Mouse (Mus musculus): ENCODE results near the gene Zscan10.

The Zscan10 gene

DNA sequence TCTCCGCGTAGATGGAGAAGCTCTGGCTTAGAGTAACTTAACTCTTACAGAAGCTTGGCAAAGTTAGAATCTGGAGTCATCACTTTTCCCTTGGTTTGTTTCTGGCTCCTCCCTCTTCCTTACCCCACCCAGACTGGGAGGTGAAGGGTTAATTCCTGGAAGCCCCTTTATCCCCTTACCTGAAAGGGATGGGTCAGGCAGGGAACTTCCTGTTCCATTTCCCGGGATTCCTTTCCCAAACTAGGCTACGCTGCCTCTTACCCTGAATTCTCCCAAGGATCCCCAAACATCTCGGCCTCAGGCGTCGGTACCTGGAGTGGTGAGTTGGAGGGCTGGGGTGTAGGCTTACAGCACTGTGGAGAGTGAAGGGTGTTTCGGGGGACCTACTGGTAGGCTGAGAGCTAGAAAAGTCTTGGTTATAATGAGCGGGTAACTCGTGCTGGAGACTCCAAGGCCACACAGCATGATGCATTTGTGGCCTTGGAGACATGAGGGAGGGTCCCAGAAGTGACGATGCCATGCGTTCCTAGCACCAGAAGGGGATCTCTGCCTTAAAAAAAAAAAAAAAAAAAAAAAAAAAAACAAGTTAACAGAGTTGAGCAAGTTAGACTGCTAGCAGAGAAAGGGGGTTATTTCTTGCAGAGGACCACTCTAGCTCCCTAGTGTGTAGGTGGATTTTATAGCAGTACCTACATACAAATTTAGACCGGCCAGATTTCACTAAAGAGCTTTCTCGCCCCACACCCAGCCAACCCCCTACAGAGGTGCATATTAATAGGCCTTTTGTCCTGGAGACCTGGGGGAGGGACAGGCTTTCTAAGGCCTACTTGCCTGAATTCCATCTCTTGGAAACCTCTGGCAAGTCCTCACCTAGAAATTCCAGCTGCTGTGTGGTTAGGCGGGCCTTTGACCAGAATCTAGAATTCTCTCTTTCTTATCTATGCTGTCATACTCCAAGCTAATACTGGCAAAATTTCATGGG, at the start of gene Zscan10:
Gene Zscan10 (plus strand): TSS at position 216 of the 982 bp plus-strand sequence.
- no peak for DNase-seq (ENCODE audit: low spot score)

DNA sequence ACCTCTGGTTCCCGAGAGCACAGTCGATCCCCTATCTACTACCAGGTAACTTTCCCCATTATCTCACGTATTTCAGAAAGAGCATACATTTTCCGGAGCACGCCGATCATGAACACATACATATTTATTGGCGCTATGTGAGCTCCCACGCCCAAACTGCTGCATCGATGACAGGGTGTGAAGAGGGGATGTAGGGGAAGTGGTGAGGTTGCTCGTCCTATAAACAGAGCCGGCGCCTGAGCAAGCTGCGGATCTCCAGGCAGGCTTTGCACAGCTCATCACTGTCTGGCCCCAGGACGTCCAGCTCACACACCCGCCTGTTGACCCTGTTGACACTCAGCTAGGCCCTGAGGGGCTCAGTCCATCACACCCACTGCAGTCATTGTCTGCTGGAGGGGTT, 49.8 kb upstream of the Zscan10 start:
- DNase-seq (ENCODE audit: low spot score): no peak

DNA sequence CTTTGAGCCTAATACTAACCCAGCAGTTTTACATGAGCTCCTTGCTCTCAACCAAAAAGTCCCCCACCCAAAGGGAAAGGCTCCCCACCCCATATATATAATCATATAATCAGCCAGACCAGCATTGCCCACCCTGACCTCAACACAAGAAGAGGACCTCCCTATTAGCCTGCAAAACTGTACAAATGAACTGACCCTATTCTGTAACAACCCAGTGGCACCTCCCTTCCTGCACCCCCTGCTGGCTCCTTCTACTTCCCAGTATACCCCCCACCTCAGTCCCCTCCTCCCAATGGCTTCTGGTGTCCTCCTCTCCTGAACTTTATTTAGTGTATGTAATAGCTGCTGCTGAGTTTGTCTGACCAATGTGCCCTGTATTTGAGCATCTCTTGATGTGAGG, 49.2 kb upstream of the Zscan10 start:
- DNase-seq (ENCODE audit: low spot score): no peak

DNA sequence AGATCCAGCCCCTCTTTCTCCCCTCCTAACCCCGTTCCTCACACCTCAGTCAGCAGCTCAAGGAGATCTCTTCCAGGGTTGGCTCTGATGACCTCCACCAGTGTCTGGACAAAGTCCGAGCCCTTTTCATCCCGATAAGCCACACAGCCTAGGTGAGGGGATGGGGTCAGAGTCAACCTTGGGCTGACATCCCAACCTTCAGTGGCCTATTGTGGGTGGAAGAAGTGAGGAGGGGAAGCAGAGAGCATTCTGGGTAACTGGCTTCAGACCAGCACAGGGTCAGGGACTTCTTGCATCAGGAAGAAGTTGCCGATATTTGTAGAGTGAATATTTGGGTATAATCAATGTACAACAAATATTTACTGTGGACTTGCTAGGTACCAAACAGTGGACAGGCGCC, 48.7 kb upstream of the Zscan10 start:
- no peak for DNase-seq (ENCODE audit: low spot score)

DNA sequence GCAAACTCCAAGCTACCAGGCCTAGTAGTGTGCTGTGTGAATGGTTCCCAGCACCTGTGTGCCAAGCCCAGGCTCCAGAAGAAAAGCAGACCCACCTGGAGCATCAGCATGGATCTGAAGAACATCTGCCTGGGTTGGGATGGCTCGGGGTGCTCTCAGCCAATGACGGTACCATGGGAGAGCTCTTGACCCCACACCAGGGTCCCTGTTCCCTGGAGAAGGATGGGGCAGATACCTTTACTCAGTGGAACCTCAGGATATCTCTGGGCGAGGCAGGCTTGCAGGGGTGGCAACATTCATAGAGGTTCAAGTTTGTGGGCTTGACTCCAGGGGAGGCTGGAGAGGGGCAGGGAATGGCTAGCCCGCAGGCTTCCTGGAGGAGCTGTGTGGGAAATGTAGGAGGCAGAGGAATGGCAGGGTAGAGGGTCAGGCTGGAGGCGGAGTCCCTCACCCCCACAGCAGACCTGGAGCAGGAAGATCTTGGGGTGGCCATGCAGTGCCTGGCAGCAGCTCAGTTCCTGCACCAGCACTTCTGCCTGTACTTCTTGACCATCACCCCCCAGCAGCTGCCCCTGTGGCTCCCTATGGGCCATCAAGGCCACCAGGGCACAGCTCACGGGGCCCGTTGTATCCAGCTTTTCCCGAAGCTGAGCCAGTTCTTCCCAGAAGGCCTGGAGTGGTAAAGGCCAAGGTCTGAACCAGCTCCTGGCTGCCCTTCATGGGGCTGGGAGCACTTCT, 47.6 kb upstream of the Zscan10 start:
- DNase-seq (ENCODE audit: low spot score): no peak

DNA sequence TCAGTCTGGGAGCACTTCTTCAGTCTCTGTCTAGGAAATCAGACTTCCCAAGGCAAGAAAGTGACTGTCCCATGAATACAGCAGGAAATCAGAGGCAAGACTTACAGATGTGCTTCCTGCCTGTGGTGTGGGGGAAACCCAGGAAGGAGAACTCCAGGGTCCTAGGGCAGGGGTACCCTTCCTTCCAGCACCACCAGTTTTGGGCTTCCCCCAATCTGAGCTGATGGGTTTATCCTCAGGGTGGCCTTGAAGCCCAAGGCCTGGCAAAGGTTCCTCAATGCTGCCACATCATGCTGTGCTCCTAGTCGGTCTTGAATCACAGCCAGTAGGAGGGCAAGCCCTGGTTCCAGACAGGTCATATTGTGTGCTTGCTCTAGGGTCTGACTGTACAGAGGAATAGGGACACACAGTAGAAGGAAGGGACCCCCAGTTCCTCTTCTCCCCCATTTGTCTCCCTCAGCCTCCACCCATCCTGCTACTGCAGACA, 47.0 kb upstream of the Zscan10 start:
- no peak for DNase-seq (ENCODE audit: low spot score)

DNA sequence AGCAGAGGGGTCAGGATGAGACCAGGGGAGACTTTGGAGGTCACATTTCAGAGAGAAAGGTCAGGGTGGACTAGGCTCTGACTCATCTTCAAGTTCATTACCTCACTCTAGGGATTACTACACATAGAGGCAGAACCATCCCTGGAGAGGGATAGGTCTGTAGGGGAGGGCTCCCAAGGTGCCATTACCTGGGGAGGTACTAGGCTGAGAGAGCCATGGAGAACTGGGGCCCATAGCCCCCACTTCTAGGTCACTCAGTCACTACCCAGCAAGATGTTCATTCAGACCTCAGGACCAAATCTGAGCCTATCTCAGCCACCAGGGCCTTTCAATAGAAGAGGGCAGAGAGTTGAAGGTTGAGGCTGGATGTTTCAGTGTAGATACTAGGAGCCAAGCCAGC, 46.3 kb upstream of the Zscan10 start:
- no peak for DNase-seq (ENCODE audit: low spot score)

DNA sequence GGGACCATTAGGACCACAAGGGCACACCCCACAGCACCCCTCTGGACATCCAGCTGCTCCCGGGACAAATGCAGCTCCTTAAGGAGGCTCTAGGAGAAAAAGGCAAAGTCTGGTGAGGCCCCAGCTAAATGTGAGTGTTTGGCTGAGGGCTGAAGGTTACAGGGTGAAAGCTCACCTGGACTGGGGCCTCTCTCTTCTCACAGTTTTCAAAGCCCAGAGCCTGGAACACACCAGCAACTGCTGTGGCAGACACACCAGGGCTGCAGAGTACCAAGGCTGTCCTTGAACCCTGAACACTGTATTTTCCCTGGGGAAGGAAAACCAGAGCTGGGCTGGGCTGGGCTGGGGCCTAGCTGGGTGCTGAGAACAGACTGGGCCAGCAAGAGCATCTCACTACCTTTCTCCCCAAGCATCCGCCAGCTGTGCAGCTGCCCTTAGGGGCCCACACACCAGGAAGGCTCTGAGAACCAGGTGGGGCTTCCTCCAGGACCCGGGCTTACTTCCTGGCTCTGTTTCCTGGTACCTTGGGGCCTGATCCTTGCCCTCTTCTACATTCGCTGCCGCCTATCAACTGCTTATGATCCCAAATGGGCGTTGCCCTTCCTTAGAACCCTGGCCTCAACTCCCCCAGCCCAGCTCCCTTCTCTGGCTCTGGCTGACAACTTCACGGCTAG, 45.3 kb upstream of the Zscan10 start:
- no peak for DNase-seq (ENCODE audit: low spot score)

DNA sequence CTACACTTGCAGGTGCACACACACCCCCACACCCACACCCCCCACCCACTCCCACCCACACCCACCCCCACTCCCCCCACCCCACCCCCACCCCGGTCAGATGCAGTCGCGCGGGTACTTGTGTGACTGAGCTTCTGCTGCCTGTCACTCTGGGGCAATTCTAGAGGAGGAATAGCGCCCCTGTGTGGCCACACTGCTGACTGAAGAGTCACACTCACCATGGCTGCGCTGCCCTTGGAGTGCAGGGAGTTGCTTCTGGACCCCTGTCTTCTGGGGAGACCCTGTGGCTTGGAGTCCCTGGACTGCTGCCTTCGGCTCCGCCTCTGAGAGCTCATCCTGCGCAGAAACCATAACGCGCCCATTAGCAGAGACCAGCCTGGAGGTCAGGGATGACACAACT, 40.9 kb upstream of the Zscan10 start:
- DNase-seq (ENCODE audit: low spot score): no peak

DNA sequence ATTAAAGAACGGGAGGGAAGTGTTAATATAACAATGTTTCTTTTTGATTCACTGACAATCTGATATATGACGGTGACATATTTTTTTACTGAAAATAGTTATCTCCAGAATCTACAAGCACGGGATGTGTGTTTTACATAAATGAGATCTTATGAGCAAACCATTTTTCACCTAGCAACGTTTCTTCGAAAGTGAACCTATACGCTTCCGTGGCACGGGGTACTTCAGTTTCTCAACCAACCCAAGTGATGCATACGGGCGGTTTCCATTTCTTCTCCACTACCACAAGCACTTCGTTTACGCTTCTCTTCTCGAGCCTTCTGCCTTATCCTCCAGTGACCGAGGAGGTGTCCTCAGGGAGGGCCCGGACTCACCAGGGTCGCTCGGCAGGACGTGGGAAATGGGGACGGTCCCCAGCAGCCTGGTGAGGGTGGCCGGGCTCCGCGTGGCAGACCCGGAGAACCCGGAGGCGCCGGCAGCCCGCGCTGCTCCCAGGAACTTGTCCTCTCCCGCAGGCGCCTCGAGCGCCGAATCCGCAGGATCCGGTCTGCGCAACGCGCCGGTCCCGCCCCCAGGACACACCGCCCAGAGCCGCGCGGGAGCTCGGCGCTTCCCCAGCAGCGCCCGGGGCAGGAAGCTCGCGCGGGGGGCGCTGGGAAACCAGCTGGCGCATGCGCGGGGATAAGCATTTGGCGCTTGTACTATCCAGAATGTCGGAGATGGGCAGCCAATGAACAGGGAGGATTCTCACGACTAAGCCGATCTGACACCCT, 36.9 kb upstream of the Zscan10 start, which contains the start of gene Zfp213:
Gene Zfp213 (minus strand): TSS at position 644 of the 773 bp plus-strand sequence.
- DNase-seq (ENCODE audit: low spot score): peak; percentile 79

DNA sequence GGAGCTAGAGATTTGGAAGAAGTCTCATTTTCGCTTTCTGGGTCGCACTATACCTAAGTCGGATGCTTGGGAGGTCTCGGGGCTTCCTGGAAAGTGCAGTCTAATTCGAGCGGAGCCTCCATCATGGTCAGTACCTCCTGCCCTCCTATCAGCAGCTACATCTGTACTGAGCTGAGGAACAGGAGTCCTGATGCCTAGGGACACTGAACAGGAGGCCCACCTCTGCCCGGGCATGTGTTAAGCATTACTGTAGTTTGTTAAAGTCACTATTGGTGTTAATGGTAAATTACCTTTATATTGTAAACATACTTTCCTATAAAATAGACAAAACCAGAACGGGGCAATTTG, 36.3 kb upstream of the Zscan10 start:
- no peak for DNase-seq (ENCODE audit: low spot score)

DNA sequence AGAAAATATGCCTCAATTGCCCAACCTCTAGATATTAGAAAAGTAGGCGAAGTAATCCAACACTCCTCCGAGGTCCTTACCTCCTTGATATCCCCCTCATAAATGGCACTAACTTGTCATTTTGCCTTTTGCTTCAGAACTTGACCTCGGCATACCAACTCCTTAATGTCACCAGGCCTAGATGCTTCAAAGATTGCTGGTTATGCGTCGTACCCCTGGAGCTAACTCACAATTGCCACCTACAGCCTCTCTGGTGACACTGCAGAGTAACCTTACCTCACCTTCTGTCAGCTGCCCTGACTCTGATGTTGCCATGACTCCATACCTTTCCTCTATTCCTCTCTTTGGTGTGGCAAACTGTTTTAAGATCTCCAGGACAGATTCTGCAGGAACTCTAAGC, 33.9 kb upstream of the Zscan10 start:
- no peak for DNase-seq (ENCODE audit: low spot score)

DNA sequence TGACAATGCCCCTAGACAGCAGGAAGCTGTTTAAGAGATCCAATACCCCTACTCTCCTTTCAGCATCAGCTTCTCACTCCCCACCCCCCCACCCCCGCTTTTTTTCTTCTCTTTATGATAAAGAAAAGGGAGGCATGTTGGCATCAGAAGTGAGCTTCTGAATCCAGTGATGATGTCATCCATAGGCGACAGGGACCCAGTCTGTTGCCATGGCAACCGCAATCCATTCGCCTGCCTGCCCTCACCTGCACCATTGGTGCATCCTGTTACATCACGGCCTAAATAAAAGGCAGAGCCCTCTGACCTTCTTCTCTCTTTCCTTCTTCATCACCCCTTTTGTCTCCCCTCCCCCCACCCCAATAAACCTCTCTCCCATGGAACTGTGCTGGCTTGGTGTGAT, 32.3 kb upstream of the Zscan10 start:
- DNase-seq (ENCODE audit: low spot score): no peak

DNA sequence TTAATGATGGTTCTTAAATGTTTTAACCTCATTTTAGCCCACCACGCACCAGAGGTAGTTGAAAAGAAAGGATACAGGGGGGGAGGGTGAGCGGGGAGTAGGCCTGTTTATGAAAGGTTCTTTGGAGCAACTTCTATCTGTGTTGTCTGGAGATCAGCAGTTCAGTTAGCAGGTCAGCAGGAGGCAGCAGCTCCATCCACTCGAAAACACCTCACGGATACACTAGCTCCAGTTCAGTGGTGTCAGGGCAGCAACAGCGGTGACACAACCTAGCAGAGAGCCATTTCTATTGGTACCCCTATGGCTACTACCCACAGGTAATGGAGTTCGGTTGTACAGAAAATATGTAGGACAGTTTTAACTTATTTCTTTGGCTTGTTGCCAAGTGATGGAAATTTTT, 30.6 kb upstream of the Zscan10 start:
- no peak for DNase-seq (ENCODE audit: low spot score)

DNA sequence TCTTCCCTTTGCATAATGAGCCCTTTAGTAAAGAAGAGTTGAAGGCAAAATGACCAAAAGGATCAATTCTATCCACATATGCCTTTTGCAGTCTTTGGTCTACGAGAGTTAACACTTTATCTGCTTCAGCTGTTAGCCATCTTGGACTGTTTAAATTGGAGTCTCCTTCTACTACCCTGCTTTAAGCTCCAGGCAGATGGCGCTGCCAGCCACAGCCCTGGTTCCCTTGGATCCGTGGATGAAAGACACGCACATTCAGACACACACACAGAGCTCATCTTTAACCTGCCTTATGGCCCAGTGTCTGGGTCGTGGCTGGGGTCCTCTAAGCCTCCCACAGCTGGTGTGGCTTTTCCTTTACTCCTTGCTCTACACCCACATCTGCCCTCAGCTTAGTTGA, 29.6 kb upstream of the Zscan10 start:
- no peak for DNase-seq (ENCODE audit: low spot score)

DNA sequence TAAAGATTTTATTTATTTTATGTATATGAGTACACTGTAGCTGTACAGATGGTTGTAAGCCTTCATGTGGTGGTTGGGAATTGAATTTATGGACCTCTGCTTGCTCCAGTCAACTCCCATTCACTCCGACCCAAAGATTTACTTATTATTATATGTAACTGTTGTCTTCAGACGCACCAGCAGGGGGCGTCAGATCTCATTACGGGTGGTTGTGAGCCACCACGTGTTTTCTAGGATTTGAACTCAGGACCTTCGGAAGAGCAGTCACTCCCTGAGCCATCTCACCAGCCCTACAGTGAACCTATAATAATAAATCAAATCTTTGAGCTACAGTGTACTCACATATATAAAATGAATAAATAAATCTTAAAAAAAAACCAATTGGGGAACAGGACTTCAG, 28.6 kb upstream of the Zscan10 start:
- no peak for DNase-seq (ENCODE audit: low spot score)

DNA sequence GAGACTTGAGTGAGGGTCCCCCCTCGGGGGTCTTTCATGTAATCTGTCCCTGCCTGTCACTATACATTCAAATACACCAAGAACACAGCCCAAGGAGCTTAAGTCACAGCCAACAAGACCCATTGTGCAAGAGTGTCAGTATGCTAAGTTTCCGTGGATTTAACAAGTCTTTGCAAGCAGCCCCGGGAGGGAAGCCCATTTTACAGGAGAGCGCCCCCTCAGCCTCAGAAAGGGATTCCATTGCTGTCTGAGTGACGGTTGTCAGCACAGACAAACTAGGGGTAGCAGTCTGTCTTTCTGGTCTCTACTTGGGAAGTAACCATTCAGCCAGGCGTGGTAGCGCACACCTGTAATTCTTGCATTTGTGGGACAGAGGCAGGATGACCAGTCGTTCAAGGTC, 26.5 kb upstream of the Zscan10 start:
- no peak for DNase-seq (ENCODE audit: low spot score)

DNA sequence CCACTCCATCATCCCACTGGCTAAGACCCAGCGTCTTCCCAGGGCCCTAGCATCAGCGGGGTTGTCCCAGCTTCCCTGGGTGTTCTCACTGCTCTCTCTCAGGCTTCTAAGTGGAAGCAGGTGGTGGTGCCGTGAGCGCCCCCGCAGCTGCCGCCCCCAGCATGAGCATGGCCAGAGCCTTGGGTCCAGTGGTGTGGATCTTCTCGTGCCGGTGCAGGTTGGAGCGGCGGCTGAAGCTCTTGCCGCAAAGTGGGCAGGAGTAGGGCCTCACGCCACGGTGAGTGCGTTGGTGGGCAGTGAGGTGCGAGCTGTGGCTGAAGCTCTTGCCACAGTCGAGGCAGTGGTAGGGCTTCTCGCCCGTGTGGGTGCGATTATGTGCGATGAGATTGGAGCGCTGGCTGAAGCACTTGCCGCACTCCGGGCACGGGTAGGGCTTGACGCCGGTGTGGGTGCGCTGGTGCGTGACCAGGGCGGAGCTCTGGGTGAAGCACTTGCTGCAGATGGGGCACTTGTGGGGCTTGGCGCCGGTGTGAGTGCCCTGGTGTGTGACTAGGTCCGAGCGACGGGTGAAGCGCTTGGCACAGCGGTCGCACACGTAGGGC, 24.6 kb upstream of the Zscan10 start:
- DNase-seq (ENCODE audit: low spot score): no peak

DNA sequence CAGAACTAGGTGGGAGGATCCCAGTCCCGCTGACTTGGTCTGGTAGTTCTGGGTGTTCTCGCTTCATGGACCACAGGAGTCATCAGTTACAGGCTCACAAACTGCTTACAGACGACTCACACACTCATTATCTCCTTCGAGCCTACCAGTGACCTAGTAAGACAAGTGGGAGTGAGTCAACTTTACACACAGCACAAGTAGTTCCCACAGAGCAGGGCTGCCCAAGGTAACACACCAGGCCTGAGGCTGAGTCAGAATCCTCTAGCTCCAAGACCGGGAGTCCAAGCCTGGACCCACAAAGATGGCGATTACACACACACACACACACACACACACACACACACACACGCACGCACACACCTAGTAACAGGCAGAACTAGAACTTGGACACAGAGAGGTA, 15.9 kb upstream of the Zscan10 start:
- no peak for DNase-seq (ENCODE audit: low spot score)

DNA sequence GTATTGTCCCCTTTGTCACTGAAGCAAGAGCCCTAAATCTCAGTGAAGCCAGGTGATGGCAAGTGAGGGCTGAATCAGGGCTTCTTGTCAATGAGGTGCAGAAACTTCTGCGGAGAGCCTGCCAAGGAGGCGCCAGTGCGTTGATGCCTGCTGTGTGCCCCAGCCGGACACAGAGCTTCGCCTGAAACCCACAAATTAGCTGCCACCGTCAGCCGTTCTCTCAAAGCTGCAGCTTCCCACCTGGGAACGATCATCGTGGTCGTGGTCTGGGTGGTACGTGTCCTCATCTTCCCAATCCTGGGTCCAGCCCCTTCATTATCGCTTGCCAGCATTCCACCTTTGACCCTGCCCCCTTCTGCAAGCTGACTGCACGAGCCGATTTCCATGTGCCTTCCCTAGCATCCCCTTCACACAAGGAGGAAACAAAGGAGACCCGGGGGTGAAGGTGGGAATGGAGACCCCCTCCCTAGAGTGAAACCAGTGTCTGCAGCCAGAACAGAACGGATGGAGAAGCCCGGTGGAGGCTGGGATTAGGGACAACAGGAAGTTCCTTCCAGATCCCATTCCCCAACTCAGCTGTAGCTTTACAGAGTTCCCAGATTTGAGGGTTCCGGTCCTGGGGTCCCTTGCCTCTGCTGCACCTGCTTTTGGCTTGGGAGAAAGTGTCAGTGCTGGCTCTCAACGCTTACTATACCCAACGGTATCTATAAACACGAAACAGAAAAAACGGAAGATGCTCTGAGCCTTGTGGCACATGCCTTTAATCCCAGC, 14.8 kb upstream of the Zscan10 start:
- no peak for DNase-seq (ENCODE audit: low spot score)

DNA sequence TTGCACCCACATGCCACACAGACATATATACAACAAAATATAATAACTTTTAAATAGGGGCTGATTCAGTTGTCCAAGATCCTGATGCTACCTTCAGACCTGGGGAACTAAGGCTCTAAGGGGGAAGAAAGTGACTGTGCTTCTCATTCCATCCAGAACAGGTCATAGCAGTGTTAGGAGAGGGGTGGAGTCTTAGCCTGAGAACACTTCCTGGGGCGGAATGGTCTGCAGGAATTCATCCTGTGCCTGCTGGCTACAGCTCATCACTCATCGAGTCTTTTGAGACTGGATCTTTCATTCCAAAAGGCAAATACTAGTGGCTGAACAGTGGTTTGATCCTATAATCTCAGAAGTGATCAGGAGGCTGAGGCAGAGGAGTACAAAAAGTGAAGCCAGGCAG, 13.4 kb upstream of the Zscan10 start:
- no peak for DNase-seq (ENCODE audit: low spot score)
